Mouse (Mus musculus) adrenal gland, adult (tissue): Measurements from ENCODE around the gene Rbm38.

Experiments
- DNase-seq, 2 experiments: peaks; one replicate each; pipeline ENCODE4 v3.0.0; 2022 to 2023; ENCODE audit warnings: low spot score in 1 of 2; ENCODE audit not compliant: inconsistent age in 2 of 2

The Rbm38 gene

GRCm38 (mm10) chr2:173056303-173056881 is 36.1 kb downstream of the Rbm38 start:
- DNase-seq, result no peak

- DNase-seq, result no peak
These were observed 36.6 kb downstream of the Rbm38 start for GRCm38 (mm10) chr2:173056882-173057315.

- no peak for DNase-seq
These were observed 37.3 kb downstream of the Rbm38 start for GRCm38 (mm10) chr2:173057623-173058022.

- no peak for DNase-seq
These were observed 38.0 kb downstream of the Rbm38 start for GRCm38 (mm10) chr2:173058263-173058662.

- DNase-seq, result no peak
These were observed 40.2 kb downstream of the Rbm38 start for GRCm38 (mm10) chr2:173060450-173060849.

GRCm38 (mm10) chr2:173061443-173062351 is 41.4 kb downstream of the Rbm38 start:
- DNase-seq, result peak in 1 of 2 experiments; percentile 42

- peak in 1 of 2 experiments; percentile 48 for DNase-seq
These were observed 42.9 kb downstream of the Rbm38 start for GRCm38 (mm10) chr2:173063219-173063618.

- no peak for DNase-seq
These were observed 44.6 kb downstream of the Rbm38 start for GRCm38 (mm10) chr2:173064864-173065263.

GRCm38 (mm10) chr2:173072948-173073347 is 52.6 kb downstream of the Rbm38 start:
- peak in 1 of 2 experiments; percentile 14 for DNase-seq

- peak in 1 of 2 experiments; percentile 20 for DNase-seq
These were observed 53.4 kb downstream of the Rbm38 start for GRCm38 (mm10) chr2:173073666-173074065.

- no peak for DNase-seq
These were observed 56.6 kb downstream of the Rbm38 start for GRCm38 (mm10) chr2:173076921-173077320.

- DNase-seq, result peak in 1 of 2 experiments; percentile 20
These were observed 59.7 kb downstream of the Rbm38 start for GRCm38 (mm10) chr2:173079766-173080549.

- DNase-seq, result peak; percentile 80 to 93
These were observed 60.5 kb downstream of the Rbm38 start for GRCm38 (mm10) chr2:173080785-173081241.

GRCm38 (mm10) chr2:173082706-173083105 is 62.4 kb downstream of the Rbm38 start:
- DNase-seq, result no peak

- DNase-seq, result no peak
These were observed 62.8 kb downstream of the Rbm38 start for GRCm38 (mm10) chr2:173083106-173083505.

- DNase-seq, result peak in 1 of 2 experiments; percentile 32
These were observed 63.6 kb downstream of the Rbm38 start for GRCm38 (mm10) chr2:173083712-173084475.
